Mouse (Mus musculus) thymus, postnatal 36 days (tissue): ENCODE results near the gene Btbd35f28.
"Not testable (repeated sequence)": the region's sequence is repeated elsewhere in the genome, so short reads cannot be mapped to it uniquely, and the experiment has no call there.

Source experiments
- DNase-seq, 2 experiments: peaks; one replicate each; pipeline ENCODE4 v3.0.0; 2022; ENCODE audit warnings: mixed read lengths in 2 of 2

The Btbd35f28 gene

DNA sequence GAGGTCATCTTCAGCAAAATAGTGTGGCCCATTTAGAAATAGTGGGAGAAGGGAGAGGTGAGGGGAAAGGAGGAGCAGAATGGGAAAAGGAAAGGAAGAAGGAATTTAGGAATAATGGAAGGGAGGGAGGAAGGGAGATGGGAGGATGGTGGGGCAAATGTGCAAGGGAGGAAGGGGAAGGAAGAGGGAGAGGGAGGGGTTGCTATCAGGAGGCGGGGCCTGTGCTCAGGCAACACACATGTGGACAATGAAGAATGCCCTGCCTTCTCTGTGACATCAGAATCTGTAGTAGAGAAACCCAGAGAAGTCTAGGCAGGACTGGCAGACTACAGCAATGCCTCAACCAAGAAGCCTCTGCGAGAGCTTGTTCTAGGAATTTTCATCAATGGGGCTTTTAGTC, at the start of gene Btbd35f28:
Btbd35f28 (plus strand) TSS at position 301 of the 400 bp plus-strand sequence.
- DNase-seq: not testable (repeated sequence)
